Mouse (Mus musculus): ENCODE data around the gene Trim8.

- no peak for TF ChIP-seq USF1 (IDR thresholded peaks at IDR 0.05; ENCODE audit: low read depth)
- TF ChIP-seq POLR2A (IDR thresholded peaks at IDR 0.05; ENCODE audit: insufficient read length, low read depth): no peak
- TF ChIP-seq MAX (IDR thresholded peaks at IDR 0.05; ENCODE audit: low read depth): no peak
- TF ChIP-seq TCF3 (IDR thresholded peaks at IDR 0.05; ENCODE audit: insufficient read length, low read depth): no peak
- no peak for TF ChIP-seq SRF (IDR thresholded peaks at IDR 0.05; ENCODE audit: control insufficient read depth, insufficient read length, low read depth)
- no peak for TF ChIP-seq MYOG (IDR thresholded peaks at IDR 0.05; ENCODE audit: control insufficient read depth in 1 of 3, insufficient read depth in 1 of 3, insufficient read length in 2 of 3, low read depth in 2 of 3)
Measured at GRCm38 (mm10) chr19:46558009-46558408, 56.5 kb downstream of the Trim8 start.
